Mouse (Mus musculus) megakaryocyte, embryonic 14.5 days (primary cell): ENCODE data around the gene Glud1. TPM values are rescaled to one million over a fixed set of nuclear protein-coding genes. Genes with fewer than 3 reads are reported as not detected.
A peak's percentile ranks its signal among the peaks of the same experiment; 100 is the strongest.

ENCODE experiments used
- H3K27me3 ChIP-seq: replicated peaks from 2 replicates; pipeline ENCODE3; 2012; ENCODE audit warnings: inconsistent platforms
- H3K36me3 ChIP-seq: replicated peaks from 2 replicates; pipeline ENCODE3; 2012; ENCODE audit warnings: low read length, inconsistent platforms, mixed read lengths
- H3K4me1 ChIP-seq: 2 replicates; pipeline ENCODE4 v1.6.1; 2012; ENCODE audit warnings: inconsistent platforms
- H3K4me3 ChIP-seq: replicated peaks from 2 replicates; pipeline ENCODE3; 2012; ENCODE audit warnings: moderate library complexity, mild to moderate bottlenecking, inconsistent platforms
- H3K9me3 ChIP-seq: 2 replicates; pipeline ENCODE4 v1.6.1; 2012; ENCODE audit warnings: inconsistent platforms
- FLI1 ChIP-seq: IDR thresholded peaks from 2 replicates; pipeline ENCODE4 v1.6.1; 2012; ENCODE audit warnings: low read length, inconsistent platforms, mixed read lengths
- GATA1 ChIP-seq: IDR thresholded peaks from 3 replicates; pipeline ENCODE4 v1.6.1; 2012; ENCODE audit warnings: mixed read lengths, low read length, inconsistent platforms, borderline replicate concordance
- polyA plus RNA-seq: library from polyadenylated mRNA; stranded (reverse); fragments of >175 nt; gene quantifications from 2 replicates; pipeline ENCODE4 v1.2.3, GENCODE M21; 2012; ENCODE audit warnings: low replicate concordance; ENCODE audit not compliant: insufficient read depth

Glud1 gene
- polyA plus RNA-seq, 1 experiment, result 26.7 TPM

GRCm38 (mm10) chr14:34327618-34328017 is 17.1 kb downstream of the Glud1 start:
- TF ChIP-seq GATA1, result no peak
- H3K4me3 ChIP-seq, result no peak overlapping the region
- no peaks in the 10 kb centered on the region for H3K9me3 ChIP-seq
- H3K27me3 ChIP-seq, result no peaks in the 10 kb centered on the region
- H3K36me3 ChIP-seq, result peaks cover 87% of the 10 kb centered on the region
- peaks cover 16% of the 10 kb centered on the region; the same call in 1 of the 2 replicates for H3K4me1 ChIP-seq

- Histone ChIP-seq H3K9me3 (no peaks in the 10 kb centered on the region), H3K4me1 (peaks cover 13% of the 10 kb centered on the region; the same call in 1 of the 2 replicates), H3K27me3 (no peaks in the 10 kb centered on the region), H3K36me3 (peaks cover 91% of the 10 kb centered on the region), H3K4me3 (no peak overlapping the region)
- TF ChIP-seq GATA1, result no peak
- TF ChIP-seq FLI1, result no peak
Observed at GRCm38 (mm10) chr14:34330657-34331158, 20.2 kb downstream of the Glud1 start.

GRCm38 (mm10) chr14:34331886-34332285 is 21.4 kb downstream of the Glud1 start:
- TF ChIP-seq FLI1 (no peak), GATA1 (no peak)
- no peak overlapping the region for H3K4me3 ChIP-seq
- no peaks in the 10 kb centered on the region for H3K27me3 ChIP-seq
- no peaks in the 10 kb centered on the region for H3K9me3 ChIP-seq
- peaks cover 92% of the 10 kb centered on the region for H3K36me3 ChIP-seq
- H3K4me1 ChIP-seq, result peaks cover 2% of the 10 kb centered on the region; the same call in 1 of the 2 replicates

GRCm38 (mm10) chr14:34332476-34332875 is 21.9 kb downstream of the Glud1 start:
- H3K4me3 ChIP-seq, result no peak overlapping the region
- H3K4me1 ChIP-seq, result no peaks in the 10 kb centered on the region
- H3K27me3 ChIP-seq, result no peaks in the 10 kb centered on the region
- peaks cover 94% of the 10 kb centered on the region for H3K36me3 ChIP-seq
- TF ChIP-seq FLI1 (no peak), GATA1 (no peak)
- H3K9me3 ChIP-seq, result no peaks in the 10 kb centered on the region

GRCm38 (mm10) chr14:34339446-34339845 is 28.9 kb downstream of the Glud1 start:
- H3K36me3 ChIP-seq, result peaks cover 91% of the 10 kb centered on the region

GRCm38 (mm10) chr14:34341993-34342392 is 31.5 kb downstream of the Glud1 start:
- Histone ChIP-seq H3K27me3 (no peaks in the 10 kb centered on the region), H3K36me3 (peaks cover 81% of the 10 kb centered on the region)
- no peak for TF ChIP-seq GATA1
- TF ChIP-seq FLI1, result no peak

More at GRCm38 (mm10) chr14:34339446-34339845, 28.9 kb downstream of the Glud1 start:
- Histone ChIP-seq H3K4me3 (no peak overlapping the region), H3K9me3 (no peaks in the 10 kb centered on the region), H3K27me3 (no peaks in the 10 kb centered on the region), H3K4me1 (no peaks in the 10 kb centered on the region)
- TF ChIP-seq FLI1 (no peak), GATA1 (no peak)

GRCm38 (mm10) chr14:34343078-34343477 is 32.6 kb downstream of the Glud1 start:
- no peak overlapping the region for H3K4me3 ChIP-seq
- TF ChIP-seq FLI1 (no peak), GATA1 (no peak)
- H3K36me3 ChIP-seq, result peaks cover 71% of the 10 kb centered on the region
- peaks cover 3% of the 10 kb centered on the region; the same call in 1 of the 2 replicates for H3K4me1 ChIP-seq
- H3K9me3 ChIP-seq, result no peaks in the 10 kb centered on the region
- H3K27me3 ChIP-seq, result no peaks in the 10 kb centered on the region

More at GRCm38 (mm10) chr14:34341993-34342392, 31.5 kb downstream of the Glud1 start:
- no peak overlapping the region for H3K4me3 ChIP-seq
- no peaks in the 10 kb centered on the region for H3K9me3 ChIP-seq
- peaks cover 3% of the 10 kb centered on the region; the same call in 1 of the 2 replicates for H3K4me1 ChIP-seq

- Histone ChIP-seq H3K36me3 (peaks cover 59% of the 10 kb centered on the region), H3K9me3 (no peaks in the 10 kb centered on the region), H3K27me3 (peaks cover 2% of the 10 kb centered on the region), H3K4me1 (peaks cover 3% of the 10 kb centered on the region; the same call in 1 of the 2 replicates), H3K4me3 (no peak overlapping the region)
- TF ChIP-seq FLI1 (no peak), GATA1 (no peak)
Observed at GRCm38 (mm10) chr14:34344361-34344760, 33.8 kb downstream of the Glud1 start.

- Histone ChIP-seq H3K36me3 (peaks cover 45% of the 10 kb centered on the region), H3K27me3 (peaks cover 5% of the 10 kb centered on the region), H3K4me3 (peak overlapping the region; percentile 50), H3K9me3 (no peaks in the 10 kb centered on the region), H3K4me1 (peaks cover 3% of the 10 kb centered on the region; the same call in 1 of the 2 replicates)
- no peak for TF ChIP-seq FLI1
- no peak for TF ChIP-seq GATA1
Observed at GRCm38 (mm10) chr14:34345771-34346566, 35.4 kb downstream of the Glud1 start.

- Histone ChIP-seq H3K9me3 (no peaks in the 10 kb centered on the region), H3K27me3 (peaks cover 5% of the 10 kb centered on the region), H3K4me3 (no peak overlapping the region), H3K4me1 (peaks cover 3% of the 10 kb centered on the region; the same call in 1 of the 2 replicates), H3K36me3 (peaks cover 35% of the 10 kb centered on the region)
- TF ChIP-seq FLI1 (no peak), GATA1 (no peak)
Observed at GRCm38 (mm10) chr14:34347084-34347483, 36.6 kb downstream of the Glud1 start.
